Mouse (Mus musculus) liver, embryonic 13.5 days (tissue): Measurements from ENCODE around the gene Ipcef1. TPM values are rescaled to one million over a fixed set of nuclear protein-coding genes. Genes with fewer than 3 reads are reported as not detected.

Source experiments
- ATAC-seq: fragments of 200-750 bp; cut with Nextera tagmentation; 2 replicates; pipeline ENCODE4 v1.8.0; 2017; ENCODE audit warnings: low read depth, mild to moderate bottlenecking, moderate number of reproducible peaks, moderate library complexity
- DNase-seq: peaks from one replicate; pipeline ENCODE4 v3.0.0; 2022
- H3K27ac ChIP-seq: fragments of 300-500 bp; sonication (generic); 2 replicates; pipeline ENCODE4 v1.5.1; 2015; ENCODE audit warnings: moderate library complexity, mild to moderate bottlenecking, inconsistent platforms
- H3K27me3 ChIP-seq: fragments of 300-500 bp; sonication (generic); 2 replicates; pipeline ENCODE4 v1.6.1; 2015; ENCODE audit warnings: mild to moderate bottlenecking, inconsistent platforms
- H3K36me3 ChIP-seq: fragments of 300-500 bp; sonication (generic); 2 replicates; pipeline ENCODE4 v1.6.1; 2015; ENCODE audit warnings: mild to moderate bottlenecking, inconsistent platforms
- H3K4me1 ChIP-seq: fragments of 300-500 bp; sonication (generic); replicated peaks from 2 replicates; pipeline ENCODE4 v1.6.1; 2015; ENCODE audit warnings: inconsistent platforms
- H3K4me2 ChIP-seq: fragments of 300-500 bp; sonication (generic); 2 replicates; pipeline ENCODE4 v1.6.1; 2015; ENCODE audit warnings: inconsistent platforms, mild to moderate bottlenecking, moderate library complexity
- H3K4me3 ChIP-seq: fragments of 300-500 bp; sonication (generic); replicated peaks from 2 replicates; pipeline ENCODE4 v1.5.1; 2015; ENCODE audit warnings: mild to moderate bottlenecking, inconsistent platforms
- H3K9ac ChIP-seq: fragments of 300-500 bp; sonication (generic); 2 replicates; pipeline ENCODE4 v1.6.1; 2015; ENCODE audit warnings: mild to moderate bottlenecking, inconsistent platforms
- H3K9me3 ChIP-seq: fragments of 300-500 bp; sonication (generic); replicated peaks from 2 replicates; pipeline ENCODE4 v1.6.1; 2016; ENCODE audit warnings: inconsistent platforms
- WGBS: fragments of 180-500 bp; shearing (Covaris S2); methylation state at CpG from one replicate; pipeline ENCODE4 v1.1.7; 2015; ENCODE audit not compliant: insufficient replicate concordance; 5-methylcytosine and 5-hydroxymethylcytosine counted together
- polyA plus RNA-seq: library from polyadenylated mRNA; unstranded; fragments of >200 nt; fragmentation: Nextera tagmentation; extraction: Ambion mirVana; gene quantifications from 2 replicates; pipeline ENCODE4 v1.2.1, GENCODE M21; 2015

Ipcef1 gene
- polyA plus RNA-seq, 1 experiment from 2014 or later = 0.45 TPM

- no peak overlapping the region for H3K9ac ChIP-seq
Observed at GRCm38 (mm10) chr10:6988555-6988954, 63.7 kb downstream of the Ipcef1 start.

GRCm38 (mm10) chr10:6987399-6988098, 64.7 kb downstream of the Ipcef1 start:
- Histone ChIP-seq H3K9ac (no peak overlapping the region), H3K27me3 (no peaks in the 10 kb centered on the region), H3K36me3 (no peaks in the 10 kb centered on the region), H3K4me1 (no peaks in the 10 kb centered on the region), H3K27ac (no peak overlapping the region), H3K4me3 (no peak overlapping the region), H3K9me3 (no peaks in the 10 kb centered on the region), H3K4me2 (no peak overlapping the region)
- WGBS = 48% methylated on average over 4 of the region's 4 CpGs
- DNase-seq = no peak
- ATAC-seq = no peak

More at GRCm38 (mm10) chr10:6988555-6988954, 63.7 kb downstream of the Ipcef1 start:
- Histone ChIP-seq H3K36me3 (no peaks in the 10 kb centered on the region), H3K27ac (no peak overlapping the region), H3K4me1 (no peaks in the 10 kb centered on the region), H3K27me3 (no peaks in the 10 kb centered on the region), H3K9me3 (no peaks in the 10 kb centered on the region), H3K4me3 (no peak overlapping the region), H3K4me2 (no peak overlapping the region)
- 29% methylated on average over 1 of the region's 1 CpGs for WGBS
- DNase-seq (no peak), ATAC-seq (no peak)

- WGBS = 32% methylated on average over 4 of the region's 4 CpGs
- Histone ChIP-seq H3K4me3 (no peak overlapping the region), H3K4me1 (no peaks in the 10 kb centered on the region), H3K36me3 (no peaks in the 10 kb centered on the region), H3K9me3 (no peaks in the 10 kb centered on the region), H3K27ac (no peak overlapping the region), H3K4me2 (no peak overlapping the region), H3K9ac (no peak overlapping the region), H3K27me3 (no peaks in the 10 kb centered on the region)
- no peak for ATAC-seq
- no peak for DNase-seq
Observed at GRCm38 (mm10) chr10:6986246-6986645, 66.0 kb downstream of the Ipcef1 start.

- DNase-seq = no peak
- Histone ChIP-seq H3K27ac (no peak overlapping the region), H3K27me3 (no peaks in the 10 kb centered on the region), H3K4me1 (no peaks in the 10 kb centered on the region), H3K9ac (no peak overlapping the region), H3K4me2 (no peak overlapping the region), H3K36me3 (no peaks in the 10 kb centered on the region), H3K9me3 (no peaks in the 10 kb centered on the region), H3K4me3 (no peak overlapping the region)
- WGBS = 73% methylated on average over 2 of the region's 2 CpGs
- no peak for ATAC-seq
Observed at GRCm38 (mm10) chr10:6983431-6983830, 68.8 kb downstream of the Ipcef1 start.

GRCm38 (mm10) chr10:6982751-6983151, 69.5 kb downstream of the Ipcef1 start:
- H3K4me2 ChIP-seq = no peak overlapping the region
- no peak overlapping the region for H3K4me3 ChIP-seq
- WGBS = 42% methylated on average over 2 of the region's 2 CpGs
- H3K9ac ChIP-seq = no peak overlapping the region
- no peak for DNase-seq
- no peaks in the 10 kb centered on the region for H3K4me1 ChIP-seq
- H3K27me3 ChIP-seq = no peaks in the 10 kb centered on the region
- no peaks in the 10 kb centered on the region for H3K36me3 ChIP-seq
- H3K9me3 ChIP-seq = no peaks in the 10 kb centered on the region
- H3K27ac ChIP-seq = no peak overlapping the region
- ATAC-seq = no peak

- H3K27ac ChIP-seq = no peak overlapping the region
- ATAC-seq (no peak), DNase-seq (no peak)
- H3K36me3 ChIP-seq = no peaks in the 10 kb centered on the region
- H3K27me3 ChIP-seq = no peaks in the 10 kb centered on the region
- 0 out of 2 replicates have a peak overlapping the region, but pooled peaks have one; percentile 8 for H3K4me2 ChIP-seq
- WGBS = 13% methylated on average over 6 of the region's 6 CpGs
- no peak overlapping the region for H3K9ac ChIP-seq
- H3K4me1 ChIP-seq = no peaks in the 10 kb centered on the region
- no peak overlapping the region for H3K4me3 ChIP-seq
- H3K9me3 ChIP-seq = no peaks in the 10 kb centered on the region
Observed at GRCm38 (mm10) chr10:6980236-6980635, 72.0 kb downstream of the Ipcef1 start.

GRCm38 (mm10) chr10:6979789-6980188, 72.5 kb downstream of the Ipcef1 start:
- Histone ChIP-seq H3K4me2 (0 out of 2 replicates have a peak overlapping the region, but pooled peaks have one; percentile 14), H3K9me3 (no peaks in the 10 kb centered on the region), H3K4me3 (no peak overlapping the region), H3K4me1 (no peaks in the 10 kb centered on the region), H3K27me3 (no peaks in the 10 kb centered on the region), H3K9ac (no peak overlapping the region), H3K27ac (no peak overlapping the region), H3K36me3 (no peaks in the 10 kb centered on the region)
- no peak for DNase-seq
- WGBS = 13% methylated on average over 8 of the region's 8 CpGs
- no peak for ATAC-seq

GRCm38 (mm10) chr10:6979216-6979615, 73.1 kb downstream of the Ipcef1 start:
- WGBS = 59% methylated on average over 7 of the region's 7 CpGs

GRCm38 (mm10) chr10:6978733-6979132, 73.5 kb downstream of the Ipcef1 start:
- Histone ChIP-seq H3K4me2 (no peak overlapping the region), H3K9ac (no peak overlapping the region), H3K9me3 (no peaks in the 10 kb centered on the region), H3K4me1 (no peaks in the 10 kb centered on the region), H3K27ac (no peak overlapping the region), H3K36me3 (no peaks in the 10 kb centered on the region), H3K4me3 (no peak overlapping the region), H3K27me3 (no peaks in the 10 kb centered on the region)
- WGBS = 68% methylated on average over 1 of the region's 1 CpGs
- DNase-seq (no peak), ATAC-seq (no peak)

More at GRCm38 (mm10) chr10:6979216-6979615, 73.1 kb downstream of the Ipcef1 start:
- no peak overlapping the region for H3K4me3 ChIP-seq
- no peak overlapping the region for H3K9ac ChIP-seq
- DNase-seq (no peak), ATAC-seq (no peak)
- H3K4me1 ChIP-seq = no peaks in the 10 kb centered on the region
- H3K9me3 ChIP-seq = no peaks in the 10 kb centered on the region
- H3K4me2 ChIP-seq = no peak overlapping the region
- no peaks in the 10 kb centered on the region for H3K36me3 ChIP-seq
- H3K27ac ChIP-seq = no peak overlapping the region
- H3K27me3 ChIP-seq = no peaks in the 10 kb centered on the region

- Histone ChIP-seq H3K9me3 (no peaks in the 10 kb centered on the region), H3K9ac (no peak overlapping the region), H3K27ac (no peak overlapping the region), H3K4me1 (no peaks in the 10 kb centered on the region), H3K4me2 (no peak overlapping the region), H3K36me3 (no peaks in the 10 kb centered on the region), H3K4me3 (no peak overlapping the region), H3K27me3 (no peaks in the 10 kb centered on the region)
- WGBS = 49% methylated on average over 2 of the region's 2 CpGs
- no peak for DNase-seq
- ATAC-seq = no peak
Observed at GRCm38 (mm10) chr10:6977843-6978242, 74.4 kb downstream of the Ipcef1 start.

GRCm38 (mm10) chr10:6968334-6968733, 83.9 kb downstream of the Ipcef1 start:
- DNase-seq = no peak
- no peak overlapping the region for H3K4me3 ChIP-seq
- H3K36me3 ChIP-seq = no peaks in the 10 kb centered on the region
- no peak for ATAC-seq
- H3K27ac ChIP-seq = no peak overlapping the region
- WGBS = 41% methylated on average over 1 of the region's 1 CpGs
- H3K9ac ChIP-seq = no peak overlapping the region
- H3K27me3 ChIP-seq = no peaks in the 10 kb centered on the region
- no peaks in the 10 kb centered on the region for H3K9me3 ChIP-seq
- H3K4me2 ChIP-seq = no peak overlapping the region
- H3K4me1 ChIP-seq = no peaks in the 10 kb centered on the region

- H3K9me3 ChIP-seq = no peaks in the 10 kb centered on the region
- H3K9ac ChIP-seq = no peak overlapping the region
- no peaks in the 10 kb centered on the region for H3K4me1 ChIP-seq
- no peak overlapping the region for H3K27ac ChIP-seq
- ATAC-seq (no peak), DNase-seq (no peak)
- H3K4me2 ChIP-seq = no peak overlapping the region
- 53% methylated on average over 8 of the region's 8 CpGs for WGBS
- H3K36me3 ChIP-seq = no peaks in the 10 kb centered on the region
- no peak overlapping the region for H3K4me3 ChIP-seq
- H3K27me3 ChIP-seq = no peaks in the 10 kb centered on the region
Observed at GRCm38 (mm10) chr10:6967588-6968242, 84.6 kb downstream of the Ipcef1 start.
